Mouse (Mus musculus) layer of hippocampus, postnatal 25 days (tissue): Measurements from ENCODE around the gene Hephl1. TPM values are rescaled to one million over a fixed set of nuclear protein-coding genes. Genes with fewer than 3 reads are reported as not detected.

Experiments used
- DNase-seq, 2 experiments: peaks; one replicate each; pipeline ENCODE4 v3.0.0; 2022; ENCODE audit warnings: mixed read lengths in 2 of 2, low spot score in 1 of 2; ENCODE audit errors: extremely low spot score in 1 of 2
- total RNA-seq, 2 experiments: library from RNA; stranded (reverse); gene quantifications; 2 replicates each; pipeline ENCODE4 v1.2.3; 2021

Gene Hephl1
- total RNA-seq, 2 experiments from 2014 or later, result not detected

DNA sequence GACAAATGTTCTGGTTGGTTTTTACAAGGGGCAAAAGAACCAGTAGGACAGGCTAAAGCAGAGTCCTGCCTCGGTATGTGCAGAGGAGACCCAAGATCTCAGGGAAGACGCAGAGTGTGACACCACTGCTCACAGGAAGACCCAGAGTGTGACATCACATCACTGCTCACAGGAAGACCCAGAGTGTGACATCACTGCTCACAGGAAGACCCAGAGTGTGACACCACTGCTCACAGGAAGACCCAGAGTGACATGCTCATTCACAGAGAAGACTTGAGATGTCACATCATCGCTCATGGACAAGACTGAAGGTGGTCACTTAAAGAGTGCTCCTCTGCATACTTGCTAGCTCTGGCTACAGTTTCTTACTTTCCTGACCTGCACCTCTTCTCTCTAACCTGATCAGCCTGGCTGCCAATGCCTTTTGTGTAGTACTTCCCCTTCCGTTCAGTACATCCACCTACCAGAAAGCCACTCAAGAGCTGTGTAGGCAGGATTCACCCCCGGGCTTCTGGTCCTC is 91.3 kb downstream of the Hephl1 start:
- no peak for DNase-seq

DNA sequence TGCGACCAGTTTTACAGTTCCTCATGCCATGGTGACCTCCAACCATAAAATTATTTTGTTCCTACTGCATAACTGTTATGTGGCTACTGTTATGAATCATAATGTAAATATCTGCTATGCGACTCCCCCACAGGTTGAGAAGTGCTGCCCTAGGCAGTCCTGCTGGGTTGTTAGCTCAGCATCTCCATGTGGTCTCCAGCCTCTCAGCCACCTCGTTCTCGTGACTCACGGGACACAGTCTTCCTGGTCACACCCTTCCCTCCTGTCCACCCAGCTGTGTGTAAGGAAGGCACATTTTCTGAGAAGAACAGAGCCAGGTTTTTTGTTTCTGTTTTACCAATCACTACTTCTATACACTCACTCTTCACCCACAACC is 93.2 kb downstream of the Hephl1 start:
- DNase-seq, result no peak

DNA sequence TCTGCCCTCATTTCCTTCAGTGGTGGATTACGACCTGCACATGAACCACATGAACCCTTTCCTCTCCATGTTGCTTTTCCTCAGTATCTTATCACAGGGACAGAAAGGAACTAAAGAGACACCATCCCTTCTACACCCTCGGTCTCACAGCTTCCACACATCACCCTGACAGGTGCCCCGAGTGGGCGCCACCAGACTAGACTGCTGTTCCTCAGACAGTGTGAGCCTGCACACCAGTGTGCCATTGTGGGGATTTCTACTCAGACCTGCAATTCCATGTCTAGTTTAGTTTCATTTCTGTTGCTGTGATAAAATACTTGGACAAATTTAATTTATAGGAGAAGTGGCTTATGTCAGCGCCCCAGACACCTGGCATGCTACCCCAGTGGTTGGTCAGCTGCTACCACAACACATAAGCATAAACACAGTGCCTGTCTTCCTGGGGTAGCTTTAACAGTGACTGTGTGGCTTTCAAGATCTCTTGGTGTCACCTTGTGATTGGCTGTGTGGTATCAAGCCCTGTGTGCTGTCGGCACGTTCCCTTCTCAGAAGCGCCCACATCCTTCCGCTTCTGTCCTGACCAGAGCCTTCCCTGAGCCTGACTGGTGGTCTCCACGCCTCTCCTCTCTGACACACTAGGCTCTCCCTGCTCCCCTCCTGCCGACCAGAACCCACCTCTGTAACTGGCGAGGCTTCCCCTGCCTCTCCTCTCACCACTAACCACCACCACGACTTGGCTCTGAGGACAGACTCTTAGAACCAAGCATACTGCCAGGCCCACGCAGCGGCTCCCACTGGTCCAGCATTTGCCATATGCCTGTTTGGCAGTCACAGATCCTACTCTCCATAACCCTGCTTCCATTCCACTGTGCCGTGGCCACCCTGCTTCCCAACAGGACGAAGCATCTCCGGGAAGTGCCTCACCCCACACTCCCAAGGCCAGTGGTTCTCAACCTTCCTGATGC is 93.8 kb downstream of the Hephl1 start:
- no peak for DNase-seq

DNA sequence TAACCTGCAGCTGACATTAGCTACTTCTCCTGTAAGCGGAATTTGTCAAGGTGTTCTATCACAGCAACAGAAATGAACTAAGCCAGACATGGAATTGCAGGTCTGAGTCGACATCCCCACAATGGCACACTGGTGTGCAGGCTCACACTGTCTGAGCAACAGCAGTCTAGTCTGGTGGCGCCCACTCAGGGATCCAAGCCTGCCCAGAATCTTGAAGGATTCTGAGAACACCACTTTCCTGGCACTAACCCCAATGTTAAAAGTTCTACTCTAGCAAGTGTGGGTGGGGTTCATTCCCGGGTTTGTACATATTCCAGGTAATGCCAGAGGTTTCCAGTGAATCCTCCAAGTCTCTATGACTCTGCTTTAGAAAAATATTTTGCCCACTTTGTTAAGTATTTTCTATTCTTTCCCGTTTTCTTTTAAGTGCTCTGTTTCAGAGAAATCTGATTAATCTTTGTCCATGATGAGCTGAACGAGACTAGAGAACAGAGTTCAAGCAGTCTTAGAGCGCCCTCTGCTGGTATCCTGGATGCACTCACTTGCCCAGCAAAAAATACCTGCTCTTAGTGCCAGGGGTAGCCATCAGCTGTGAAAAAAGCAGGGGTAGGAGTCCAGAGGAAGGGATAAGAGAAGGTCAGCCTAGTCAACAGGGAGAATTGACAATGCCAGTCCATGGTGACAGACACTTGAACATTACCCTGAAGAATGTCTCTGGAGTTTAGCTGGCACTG is 96.5 kb downstream of the Hephl1 start:
- DNase-seq, result peak in 1 of 2 experiments; percentile 79

DNA sequence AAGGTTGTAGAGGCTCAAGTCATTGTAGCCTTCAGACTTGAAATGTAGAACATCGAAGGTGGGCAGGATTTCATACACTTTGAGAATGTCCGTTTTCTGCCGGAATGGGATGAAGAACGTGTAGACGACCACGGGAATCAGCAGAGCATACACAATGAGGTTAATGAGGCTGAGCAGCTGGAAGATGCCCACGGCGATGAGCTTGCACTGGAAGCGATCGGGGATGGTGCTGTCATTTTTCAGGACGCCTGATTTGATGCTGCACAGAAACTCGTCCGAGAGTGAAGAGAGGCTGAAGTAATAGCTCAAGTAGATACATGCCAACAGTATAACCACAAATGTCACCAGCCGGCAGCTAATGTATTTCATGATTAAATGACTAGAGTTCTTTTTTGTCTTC is 104.3 kb downstream of the Hephl1 start:
- DNase-seq, result no peak

DNA sequence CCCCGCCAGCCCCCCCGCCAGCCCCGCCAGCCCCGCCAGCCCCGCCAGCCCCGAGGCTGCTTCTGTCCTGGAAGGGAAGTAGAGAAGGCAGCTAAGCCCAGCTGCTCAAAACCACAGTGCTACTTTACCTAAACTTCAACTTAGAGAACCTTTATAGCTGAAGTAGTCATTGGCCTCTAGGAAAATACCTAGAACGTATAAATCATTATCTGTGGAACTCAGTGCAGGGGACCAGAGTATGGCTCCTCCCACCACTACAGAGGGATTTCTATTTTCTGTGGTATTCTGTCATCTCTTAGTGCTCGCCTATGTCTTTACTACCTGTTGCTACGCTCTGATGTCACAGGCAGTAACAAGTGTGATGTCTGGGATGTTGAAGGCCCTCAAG is 107.6 kb downstream of the Hephl1 start:
- DNase-seq, result no peak

DNA sequence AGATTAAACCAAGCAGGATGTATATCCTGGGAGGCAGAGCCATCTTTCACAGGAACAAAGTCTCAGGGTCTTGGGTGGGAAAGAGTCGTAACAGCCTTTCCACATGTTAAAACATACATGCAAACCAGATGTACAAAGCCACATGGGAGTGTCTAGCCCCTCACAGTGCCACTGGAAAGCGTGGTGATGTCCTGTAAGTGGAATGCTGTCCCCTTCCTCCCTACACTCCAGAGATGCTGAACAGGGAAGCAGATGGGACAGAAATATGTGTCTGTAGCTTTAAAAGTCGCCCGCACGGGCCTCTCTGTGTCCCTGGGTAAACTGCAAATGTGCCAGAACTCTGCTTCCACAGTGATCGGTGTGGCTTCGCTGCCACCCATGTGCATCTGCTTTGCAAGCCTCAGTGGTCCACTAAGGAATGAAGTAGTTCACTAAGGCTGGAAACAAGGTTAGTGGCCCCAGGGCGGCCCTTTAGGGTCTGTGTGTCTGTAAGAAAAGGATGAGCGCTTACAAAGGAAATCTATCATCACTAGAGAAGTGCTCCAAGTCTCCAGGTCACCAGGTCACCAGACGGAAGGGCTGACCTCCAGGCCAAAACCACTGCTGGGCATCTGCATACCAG is 108.1 kb downstream of the Hephl1 start:
- DNase-seq, result no peak

DNA sequence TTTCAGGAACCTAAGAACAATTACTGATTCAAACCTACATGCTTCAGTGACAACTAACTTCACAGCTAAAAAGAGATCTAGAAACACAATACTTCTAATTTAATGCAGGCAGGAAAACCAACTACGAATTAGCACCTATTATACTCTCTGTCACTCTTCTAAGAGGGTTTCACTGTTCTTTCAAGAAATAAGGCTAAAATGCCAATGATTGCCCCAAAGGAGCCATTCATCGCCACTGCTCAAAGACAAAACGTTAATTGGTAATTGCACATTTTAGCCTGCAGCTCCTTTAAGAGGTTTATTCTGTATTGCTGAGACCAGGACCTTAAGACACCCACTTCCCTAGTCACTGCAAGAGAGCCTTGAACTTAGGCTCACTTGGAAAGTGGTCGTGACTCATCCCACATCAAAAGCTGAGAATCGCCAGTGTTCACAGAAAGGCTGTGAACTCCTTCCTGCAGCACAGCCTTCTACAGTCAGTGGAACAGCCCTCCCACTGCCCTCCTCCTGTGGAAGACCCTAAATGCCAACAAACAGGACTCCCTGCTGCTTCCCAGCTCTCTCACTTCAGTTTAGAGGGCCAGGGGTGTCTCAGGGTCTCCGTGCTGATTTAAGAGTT is 108.8 kb downstream of the Hephl1 start:
- DNase-seq, result no peak

Other genes with a start within 250 kb of the Hephl1 start
- not detected for gene Izumo1r, start 208.2 kb downstream of the Hephl1 start, total RNA-seq
- 10 to 100 TPM; 35.4 to 41.6 TPM for gene Panx1, start 66.6 kb downstream of the Hephl1 start, total RNA-seq
- 1 to 10 TPM; 6.0 to 6.6 TPM for gene Vstm5, start 126.9 kb upstream of the Hephl1 start, total RNA-seq
- gene Med17, start 167.8 kb upstream of the Hephl1 start, total RNA-seq, result 10 to 100 TPM; 34.3 to 34.4 TPM
- gene Taf1d, start 194.1 kb upstream of the Hephl1 start, total RNA-seq, result 10 to 100 TPM; 26.7 to 35.0 TPM
- gene 4931406C07Rik, start 194.3 kb upstream of the Hephl1 start, total RNA-seq, result 10 to 100 TPM; 16.2 to 23.3 TPM
- gene Cep295, start 245.7 kb upstream of the Hephl1 start, total RNA-seq, result 10 to 100 TPM; 17.6 to 24.1 TPM